Mouse (Mus musculus): Measurements from ENCODE around the gene Ndst4. TPM values are rescaled to one million over a fixed set of nuclear protein-coding genes. Genes with fewer than 3 reads are reported as not detected.

Ndst4 gene
- polyA plus RNA-seq (2012; rRNA removed): 2.6 and 4.0 TPM in 2 replicates

- TF ChIP-seq CTCF (IDR thresholded peaks at IDR 0.05; ENCODE audit: borderline replicate concordance, extremely low read depth, insufficient read depth, insufficient read length): no peak
- TF ChIP-seq POLR2A (IDR thresholded peaks at IDR 0.05; ENCODE audit: borderline replicate concordance, extremely low read depth, insufficient read depth, insufficient read length, poor library complexity, severe bottlenecking): no peak
- peak; percentile 93 for DNase-seq (ENCODE audit: low read depth)
These were observed at the start of gene Ndst4 for GRCm38 (mm10) chr3:125403601-125404396. TSS of gene Ndst4 (plus strand) at chr3:125404076.

- peak; percentile 44 for DNase-seq (ENCODE audit: low read depth)
- no peak for TF ChIP-seq CTCF (IDR thresholded peaks at IDR 0.05; ENCODE audit: borderline replicate concordance, extremely low read depth, insufficient read depth, insufficient read length)
- TF ChIP-seq POLR2A (IDR thresholded peaks at IDR 0.05; ENCODE audit: borderline replicate concordance, extremely low read depth, insufficient read depth, insufficient read length, poor library complexity, severe bottlenecking): no peak
These were observed 6.4 kb upstream of the Ndst4 start for GRCm38 (mm10) chr3:125397443-125397842.

- no peak for TF ChIP-seq CTCF (IDR thresholded peaks at IDR 0.05; ENCODE audit: borderline replicate concordance, extremely low read depth, insufficient read depth, insufficient read length)
- no peak for TF ChIP-seq POLR2A (IDR thresholded peaks at IDR 0.05; ENCODE audit: borderline replicate concordance, extremely low read depth, insufficient read depth, insufficient read length, poor library complexity, severe bottlenecking)
- DNase-seq (ENCODE audit: low read depth): peak; percentile 63
These were observed 2.6 kb downstream of the Ndst4 start for GRCm38 (mm10) chr3:125406456-125406855.

GRCm38 (mm10) chr3:125406991-125407390 lies 3.1 kb downstream of the Ndst4 start:
- DNase-seq (ENCODE audit: low read depth): peak; percentile 72
- TF ChIP-seq CTCF (IDR thresholded peaks at IDR 0.05; ENCODE audit: borderline replicate concordance, extremely low read depth, insufficient read depth, insufficient read length) (no peak), POLR2A (IDR thresholded peaks at IDR 0.05; ENCODE audit: borderline replicate concordance, extremely low read depth, insufficient read depth, insufficient read length, poor library complexity, severe bottlenecking) (no peak)

- TF ChIP-seq POLR2A (IDR thresholded peaks at IDR 0.05; ENCODE audit: borderline replicate concordance, extremely low read depth, insufficient read depth, insufficient read length, poor library complexity, severe bottlenecking) (no peak), CTCF (IDR thresholded peaks at IDR 0.05; ENCODE audit: borderline replicate concordance, extremely low read depth, insufficient read depth, insufficient read length) (no peak)
- DNase-seq (ENCODE audit: low read depth): peak; percentile 53
These were observed 63.2 kb downstream of the Ndst4 start for GRCm38 (mm10) chr3:125466894-125467652.

- DNase-seq (ENCODE audit: low read depth): no peak
- no peak for TF ChIP-seq CTCF (IDR thresholded peaks at IDR 0.05; ENCODE audit: borderline replicate concordance, extremely low read depth, insufficient read depth, insufficient read length)
- TF ChIP-seq POLR2A (IDR thresholded peaks at IDR 0.05; ENCODE audit: borderline replicate concordance, extremely low read depth, insufficient read depth, insufficient read length, poor library complexity, severe bottlenecking): no peak
These were observed 106.2 kb downstream of the Ndst4 start for GRCm38 (mm10) chr3:125510102-125510501.

- TF ChIP-seq POLR2A (IDR thresholded peaks at IDR 0.05; ENCODE audit: borderline replicate concordance, extremely low read depth, insufficient read depth, insufficient read length, poor library complexity, severe bottlenecking) (no peak), CTCF (IDR thresholded peaks at IDR 0.05; ENCODE audit: borderline replicate concordance, extremely low read depth, insufficient read depth, insufficient read length) (no peak)
- peak; percentile 41 for DNase-seq (ENCODE audit: low read depth)
These were observed 129.5 kb downstream of the Ndst4 start for GRCm38 (mm10) chr3:125533371-125533770.

GRCm38 (mm10) chr3:125570602-125571001 lies 166.7 kb downstream of the Ndst4 start:
- DNase-seq (ENCODE audit: low read depth): no peak
- TF ChIP-seq CTCF (IDR thresholded peaks at IDR 0.05; ENCODE audit: borderline replicate concordance, extremely low read depth, insufficient read depth, insufficient read length): no peak
- no peak for TF ChIP-seq POLR2A (IDR thresholded peaks at IDR 0.05; ENCODE audit: borderline replicate concordance, extremely low read depth, insufficient read depth, insufficient read length, poor library complexity, severe bottlenecking)

GRCm38 (mm10) chr3:125632233-125632632 lies 228.4 kb downstream of the Ndst4 start:
- TF ChIP-seq CTCF (IDR thresholded peaks at IDR 0.05; ENCODE audit: borderline replicate concordance, extremely low read depth, insufficient read depth, insufficient read length): no peak
- TF ChIP-seq POLR2A (IDR thresholded peaks at IDR 0.05; ENCODE audit: borderline replicate concordance, extremely low read depth, insufficient read depth, insufficient read length, poor library complexity, severe bottlenecking): no peak
- no peak for DNase-seq (ENCODE audit: low read depth)

GRCm38 (mm10) chr3:125655009-125655635 lies 251.2 kb downstream of the Ndst4 start:
- DNase-seq (ENCODE audit: low read depth): no peak
- no peak for TF ChIP-seq POLR2A (IDR thresholded peaks at IDR 0.05; ENCODE audit: borderline replicate concordance, extremely low read depth, insufficient read depth, insufficient read length, poor library complexity, severe bottlenecking)
- TF ChIP-seq CTCF (IDR thresholded peaks at IDR 0.05; ENCODE audit: borderline replicate concordance, extremely low read depth, insufficient read depth, insufficient read length): no peak

GRCm38 (mm10) chr3:125660114-125660717 lies 256.3 kb downstream of the Ndst4 start:
- no peak for TF ChIP-seq CTCF (IDR thresholded peaks at IDR 0.05; ENCODE audit: borderline replicate concordance, extremely low read depth, insufficient read depth, insufficient read length)
- TF ChIP-seq POLR2A (IDR thresholded peaks at IDR 0.05; ENCODE audit: borderline replicate concordance, extremely low read depth, insufficient read depth, insufficient read length, poor library complexity, severe bottlenecking): no peak

More at GRCm38 (mm10) chr3:125660114-125660717, 256.3 kb downstream of the Ndst4 start:
- peak; percentile 71 for DNase-seq (ENCODE audit: low read depth)

Measured in brain, embryonic 14.5 days (tissue).